Mouse (Mus musculus) layer of hippocampus, postnatal 25 days (tissue): ENCODE data around the gene Cep295. TPM values are rescaled to one million over a fixed set of nuclear protein-coding genes. Genes with fewer than 3 reads are reported as not detected.

ENCODE experiments used
- microRNA-seq, 2 experiments: library from miRNA; unstranded; fragments of <30 nt; microRNA quantifications; one replicate each; pipeline ENCODE4 v1.2.0; 2021
- total RNA-seq, 2 experiments: library from RNA; stranded (reverse); gene quantifications; 2 replicates each; pipeline ENCODE4 v1.2.3; 2021

Cep295 gene
- total RNA-seq, 2 experiments from 2014 or later: 17.6 to 24.1 TPM

Small RNA genes lying within 50 kb of the gene (microRNA-seq; reads per million reads assigned to microRNA genes)
- gene Gm49349 (0 reads per million in 2 experiments), gene mmu-mir-7650 (0 reads per million in 2 experiments)

Other genes with a start within 250 kb of the Cep295 start
- not detected for gene Hephl1, start 245.7 kb downstream of the Cep295 start, total RNA-seq
- 1 to 10 TPM; 6.0 to 6.6 TPM for gene Vstm5, start 118.7 kb downstream of the Cep295 start, total RNA-seq
- gene Med17, start 77.9 kb downstream of the Cep295 start, total RNA-seq: 10 to 100 TPM; 34.3 to 34.4 TPM
- gene Taf1d, start 51.6 kb downstream of the Cep295 start, total RNA-seq: 10 to 100 TPM; 26.7 to 35.0 TPM
- 10 to 100 TPM; 16.2 to 23.3 TPM for gene 4931406C07Rik, start 51.3 kb downstream of the Cep295 start, total RNA-seq
- gene Smco4, start 135.6 kb upstream of the Cep295 start, total RNA-seq: 1 to 10 TPM; 7.9 to 8.7 TPM